Mouse (Mus musculus) G1E (cell line): ENCODE data around the gene Apopt1.

ENCODE experiments used
- CTCF ChIP-seq: IDR thresholded peaks from 2 replicates; pipeline ENCODE4 v1.5.1; 2012; ENCODE audit warnings: low read depth, low read length, inconsistent platforms, mixed read lengths
- GATA1 ChIP-seq: IDR thresholded peaks from 2 replicates; pipeline ENCODE4 v1.6.1; 2012; ENCODE audit warnings: borderline replicate concordance, low read length, inconsistent platforms, mixed read lengths
- POLR2AphosphoS5 ChIP-seq: IDR thresholded peaks from 2 replicates; pipeline ENCODE4 v1.6.1; 2012; ENCODE audit warnings: low read depth, low read length, inconsistent platforms; ENCODE audit not compliant: insufficient replicate concordance
- TAL1 ChIP-seq: conservative IDR thresholded peaks from 2 replicates; pipeline ENCODE4 v1.6.1; 2012; ENCODE audit warnings: low read depth, low read length, inconsistent platforms, mixed read lengths

DNA sequence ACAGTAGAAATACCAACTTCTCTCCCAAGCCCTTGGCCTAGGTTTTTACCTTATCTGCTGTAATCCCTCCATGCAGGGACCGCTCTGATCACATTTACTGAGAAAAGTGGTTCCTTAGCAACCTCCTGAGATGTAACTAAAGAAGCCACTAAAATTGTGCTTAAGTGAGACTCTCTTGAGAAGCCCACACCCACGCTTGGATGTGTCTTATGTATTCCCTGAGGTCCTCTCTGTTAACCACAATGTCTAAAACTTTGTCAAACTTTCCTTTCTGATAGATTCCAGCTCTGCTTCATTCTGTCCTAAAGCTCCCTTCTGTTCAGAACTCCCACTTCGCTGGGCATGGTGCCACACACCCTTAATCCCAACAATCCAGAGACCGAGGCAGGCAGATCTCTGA is 13.5 kb upstream of the Apopt1 start:
- TF ChIP-seq CTCF (no peak), TAL1 (no peak), GATA1 (no peak), POLR2AphosphoS5 (no peak)
